Mouse (Mus musculus) lung, postnatal 0 days (tissue): ENCODE measurements at regions not wholly inside any gene's neighbourhood (a gene's known extent, or its start where the extent isn't known, plus 50 kb on each side); places are given as distances from the start of the nearest gene placed in this dataset.

Source experiments
- ATAC-seq: fragments of 200-750 bp; cut with Nextera tagmentation; 2 replicates; pipeline ENCODE4 v1.8.0; 2017; ENCODE audit warnings: moderate library complexity
- DNase-seq: peaks from one replicate; pipeline ENCODE4 v3.0.0-alpha.2; 2016; ENCODE audit warnings: low spot score
- H3K27ac ChIP-seq: fragments of 300-500 bp; sonication (generic); 2 replicates; pipeline ENCODE4 v1.5.1; 2014; ENCODE audit warnings: antibody characterized with exemption, mild to moderate bottlenecking, low read length, mixed read lengths
- H3K27me3 ChIP-seq: fragments of 300-500 bp; sonication (generic); replicated peaks from 2 replicates; pipeline ENCODE4 v1.6.1; 2014; ENCODE audit warnings: low read length, mixed read lengths; ENCODE audit not compliant: insufficient read depth
- H3K36me3 ChIP-seq: fragments of 300-500 bp; sonication (generic); 2 replicates; pipeline ENCODE4 v1.6.1; 2014; ENCODE audit warnings: low read length, mixed read lengths; ENCODE audit not compliant: insufficient read depth
- H3K4me1 ChIP-seq: fragments of 300-500 bp; sonication (generic); 2 replicates; pipeline ENCODE4 v1.6.1; 2014; ENCODE audit warnings: antibody characterized with exemption, low read depth, low read length, mixed read lengths; ENCODE audit not compliant: insufficient read depth
- H3K4me2 ChIP-seq: fragments of 300-500 bp; sonication (generic); replicated peaks from 2 replicates; pipeline ENCODE4 v1.6.1; 2014; ENCODE audit warnings: low read depth, mild to moderate bottlenecking, low read length, moderate library complexity, mixed read lengths
- H3K4me3 ChIP-seq: fragments of 300-500 bp; sonication (generic); 2 replicates; pipeline ENCODE4 v1.5.1; 2014; ENCODE audit warnings: low read depth, low read length
- H3K9ac ChIP-seq: fragments of 300-500 bp; sonication (generic); replicated peaks from 2 replicates; pipeline ENCODE4 v1.6.1; 2014; ENCODE audit warnings: low read depth, mild to moderate bottlenecking
- H3K9me3 ChIP-seq: fragments of 300-500 bp; sonication (generic); 2 replicates; pipeline ENCODE4 v1.6.1; 2016; ENCODE audit warnings: low read length, mixed read lengths
- CTCF ChIP-seq: IDR thresholded peaks from 2 replicates; pipeline ENCODE4 v1.5.1; 2016; ENCODE audit warnings: antibody characterized with exemption, mild to moderate bottlenecking
- EP300 ChIP-seq: IDR thresholded peaks from 2 replicates; pipeline ENCODE4 v1.6.1; 2016; ENCODE audit warnings: antibody characterized with exemption, mild to moderate bottlenecking, control low read depth
- WGBS: fragments of 180-500 bp; shearing (Covaris S2); extraction: QIAGEN DNeasy Blood & Tissue Kit; methylation state at CpG from one replicate; pipeline ENCODE4 v1.1.7; 2014; 5-methylcytosine and 5-hydroxymethylcytosine counted together

GRCm38 (mm10) chr1:83771160-83771559 is 363.2 kb upstream of the Sphkap start:
- H3K4me1 ChIP-seq: no peaks in the 10 kb centered on the region

DNA sequence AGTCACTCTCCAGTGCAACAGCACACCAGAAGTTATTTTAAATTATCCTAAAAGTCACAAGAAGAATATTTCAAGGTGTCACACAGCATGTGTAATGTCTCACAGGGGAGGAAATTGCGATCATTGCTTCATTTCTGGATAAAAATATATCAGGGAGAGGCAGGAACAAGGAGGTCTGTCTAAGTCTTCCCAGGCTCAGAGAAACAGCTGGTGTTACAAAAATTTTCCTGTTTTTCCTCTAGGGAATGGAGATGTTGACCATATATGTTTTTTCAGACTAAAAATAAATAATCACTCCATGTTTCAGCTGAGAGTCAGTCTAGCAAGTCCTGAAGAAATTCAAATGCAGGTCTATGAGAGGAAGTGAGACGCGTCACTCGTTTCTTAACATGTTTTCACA is 353.5 kb upstream of the Sphkap start:
- ATAC-seq: no peak
- no peaks in the 10 kb centered on the region for H3K27me3 ChIP-seq
- DNase-seq: peak; percentile 25
- no peaks in the 10 kb centered on the region for H3K9me3 ChIP-seq
- H3K27ac ChIP-seq: no peak overlapping the region
- WGBS: 61% methylated on average over 4 of the region's 4 CpGs
- H3K9ac ChIP-seq: no peak overlapping the region
- no peak overlapping the region for H3K4me2 ChIP-seq
- H3K36me3 ChIP-seq: no peaks in the 10 kb centered on the region
- H3K4me1 ChIP-seq: no peaks in the 10 kb centered on the region
- TF ChIP-seq EP300 (0 out of 2 replicates have a peak, but pooled peaks have one; percentile 21), CTCF (no peak)
- no peak overlapping the region for H3K4me3 ChIP-seq

More at GRCm38 (mm10) chr1:83771160-83771559, 363.2 kb upstream of the Sphkap start:
- ATAC-seq (no peak), DNase-seq (no peak)
- 57% methylated on average over 3 of the region's 3 CpGs for WGBS
- H3K27ac ChIP-seq: no peak overlapping the region
- H3K36me3 ChIP-seq: no peaks in the 10 kb centered on the region
- no peak for TF ChIP-seq CTCF
- TF ChIP-seq EP300: no peak
- H3K27me3 ChIP-seq: no peaks in the 10 kb centered on the region
- no peak overlapping the region for H3K4me2 ChIP-seq
- H3K4me3 ChIP-seq: no peak overlapping the region
- H3K9me3 ChIP-seq: no peaks in the 10 kb centered on the region
- no peak overlapping the region for H3K9ac ChIP-seq

DNA sequence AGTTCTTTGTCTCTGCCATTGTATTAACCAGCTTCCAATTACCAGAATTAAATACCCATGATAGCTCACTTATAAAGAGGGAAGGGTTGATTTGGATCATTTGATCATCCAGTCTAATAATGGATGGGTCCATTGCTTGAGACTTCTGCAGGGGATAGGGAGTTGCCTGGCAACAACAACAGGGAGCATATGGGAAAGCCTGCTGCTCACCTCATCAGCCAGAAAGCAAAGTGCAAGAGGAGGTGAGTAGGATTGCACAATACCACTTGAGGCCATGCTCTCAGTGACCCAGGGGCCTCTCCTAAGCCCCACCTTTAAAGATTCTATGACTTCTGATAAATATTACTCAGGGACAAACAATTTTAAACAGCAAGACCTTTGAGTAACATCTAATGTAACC is 348.9 kb upstream of the Sphkap start:
- H3K4me3 ChIP-seq: no peak overlapping the region
- no peaks in the 10 kb centered on the region for H3K27me3 ChIP-seq
- H3K36me3 ChIP-seq: no peaks in the 10 kb centered on the region
- DNase-seq (no peak), ATAC-seq (no peak)
- H3K4me2 ChIP-seq: no peak overlapping the region
- no peaks in the 10 kb centered on the region for H3K4me1 ChIP-seq
- H3K9me3 ChIP-seq: no peaks in the 10 kb centered on the region
- no peak overlapping the region for H3K9ac ChIP-seq
- no peak for TF ChIP-seq EP300
- TF ChIP-seq CTCF: no peak
- H3K27ac ChIP-seq: no peak overlapping the region

DNA sequence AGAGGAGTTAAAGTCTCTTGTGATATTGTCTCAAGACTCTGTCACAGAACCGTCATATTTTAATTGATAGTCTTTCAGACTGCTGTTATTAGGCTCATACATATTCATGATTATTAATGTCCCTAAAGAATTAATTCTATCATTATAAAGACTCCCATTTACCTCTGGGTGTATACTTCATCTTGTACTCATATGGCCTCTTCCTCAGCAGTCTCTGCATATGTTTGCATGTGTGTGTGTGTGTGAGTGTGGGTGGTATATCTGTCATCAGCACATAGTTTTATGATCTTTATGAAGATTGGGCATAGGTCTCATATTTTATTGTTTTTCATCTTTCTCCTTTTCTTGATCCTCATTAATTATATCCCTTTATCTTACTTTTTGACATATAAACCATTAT is 347.3 kb upstream of the Sphkap start:
- no peak overlapping the region for H3K4me2 ChIP-seq
- no peak overlapping the region for H3K4me3 ChIP-seq
- H3K36me3 ChIP-seq: no peaks in the 10 kb centered on the region
- no peak overlapping the region for H3K27ac ChIP-seq
- 86% methylated on average over 1 of the region's 1 CpGs for whole genome bisulfite sequencing
- TF ChIP-seq CTCF: no peak
- no peak for TF ChIP-seq EP300
- no peak for DNase-seq
- no peak for ATAC-seq
- no peaks in the 10 kb centered on the region for H3K27me3 ChIP-seq
- H3K4me1 ChIP-seq: no peaks in the 10 kb centered on the region
- H3K9me3 ChIP-seq: no peaks in the 10 kb centered on the region
- H3K9ac ChIP-seq: no peak overlapping the region

- 67% methylated on average over 4 of the region's 4 CpGs for WGBS
- DNase-seq (no peak), ATAC-seq (no peak)
- H3K9me3 ChIP-seq: no peaks in the 10 kb centered on the region
- H3K27me3 ChIP-seq: no peaks in the 10 kb centered on the region
- H3K4me3 ChIP-seq: no peak overlapping the region
- H3K9ac ChIP-seq: no peak overlapping the region
- H3K27ac ChIP-seq: no peak overlapping the region
- no peak overlapping the region for H3K4me2 ChIP-seq
- no peak for TF ChIP-seq CTCF
- no peak for TF ChIP-seq EP300
- no peaks in the 10 kb centered on the region for H3K4me1 ChIP-seq
- H3K36me3 ChIP-seq: no peaks in the 10 kb centered on the region
Observed at GRCm38 (mm10) chr1:83752976-83753375, 345.0 kb upstream of the Sphkap start.

DNA sequence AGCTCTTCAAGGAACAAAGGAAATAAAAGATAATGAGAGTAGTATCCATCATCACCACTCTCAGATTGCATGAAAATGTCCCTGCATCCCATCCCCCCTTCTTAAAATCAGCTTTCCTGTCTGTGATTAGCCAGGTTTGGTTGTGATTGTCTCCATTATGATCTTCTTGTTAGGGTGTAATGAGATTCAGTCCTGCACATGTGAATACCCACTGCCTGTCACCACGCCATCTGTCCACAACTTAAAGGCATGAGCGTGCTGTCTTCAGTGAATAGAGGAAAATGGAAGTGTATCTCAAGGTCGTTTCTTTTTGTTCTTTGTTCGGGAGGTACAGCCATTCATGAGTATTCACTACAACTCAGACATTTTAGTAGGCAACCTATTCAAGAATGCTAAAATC is 341.0 kb upstream of the Sphkap start:
- Histone ChIP-seq H3K4me1 (no peaks in the 10 kb centered on the region), H3K27ac (no peak overlapping the region), H3K9ac (no peak overlapping the region), H3K36me3 (no peaks in the 10 kb centered on the region), H3K9me3 (no peaks in the 10 kb centered on the region), H3K4me3 (no peak overlapping the region), H3K27me3 (no peaks in the 10 kb centered on the region), H3K4me2 (no peak overlapping the region)
- no peak for TF ChIP-seq EP300
- no peak for TF ChIP-seq CTCF
- WGBS: 74% methylated on average over 4 of the region's 4 CpGs
- DNase-seq (no peak), ATAC-seq (no peak)

- H3K4me2 ChIP-seq: no peak overlapping the region
- no peaks in the 10 kb centered on the region for H3K9me3 ChIP-seq
- H3K4me3 ChIP-seq: no peak overlapping the region
- no peak overlapping the region for H3K9ac ChIP-seq
- WGBS: 64% methylated on average over 3 of the region's 3 CpGs
- DNase-seq (no peak), ATAC-seq (no peak)
- no peaks in the 10 kb centered on the region for H3K27me3 ChIP-seq
- TF ChIP-seq CTCF: no peak
- TF ChIP-seq EP300: no peak
- H3K36me3 ChIP-seq: no peaks in the 10 kb centered on the region
- no peaks in the 10 kb centered on the region for H3K4me1 ChIP-seq
- H3K27ac ChIP-seq: no peak overlapping the region
Observed at GRCm38 (mm10) chr1:83748061-83748460, 340.1 kb upstream of the Sphkap start.
